In the genomic region with DNA sequence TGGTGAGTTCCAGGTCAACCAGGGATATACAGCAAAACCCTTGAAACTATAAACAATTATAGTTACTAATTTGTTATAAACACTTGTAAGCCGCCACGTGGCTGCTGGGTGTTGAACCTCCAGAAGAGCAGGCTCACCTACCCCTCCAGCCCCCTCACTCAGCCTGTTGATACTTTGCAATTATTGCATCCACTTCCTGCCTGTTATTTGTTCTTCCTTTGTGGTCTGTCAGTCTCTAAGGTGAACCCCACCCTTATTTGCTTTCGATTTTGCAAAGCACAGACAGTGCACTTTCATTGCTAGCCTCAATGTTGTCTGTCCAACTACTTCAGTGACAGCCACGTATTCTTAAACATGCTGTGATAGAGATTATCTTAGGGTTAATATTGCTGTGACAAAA, we compare ENCODE assay signal across 15 mouse cellular contexts. TPM values are rescaled to one million over a fixed set of nuclear protein-coding genes. Genes with fewer than 3 reads are reported as not detected.
DNase-seq lines count a peak whose midpoint lies in the region; ATAC-seq and TF ChIP-seq lines count a peak whose summit lies in the region.
"Had no signal": no experiment of that assay in that cellular context is flagged by ENCODE, and none has a peak within 500 bp of the region (broad histone marks: within the 10 kb centered on the region; RNA-seq: fewer than 3 reads in every experiment).

No protein-coding gene starts in this region.

- no peak for TF ChIP-seq EP300 in lung, postnatal 0 days (IDR thresholded peaks at IDR 0.05)

- H3K4me3 ChIP-seq in lung, postnatal 0 days (ENCODE audit: low read depth, low read length) = no peak overlapping the region
- H3K4me3 ChIP-seq: limb, embryonic 12.5 days; lung, embryonic 15.5 days had no signal

- ATAC-seq in lung, postnatal 0 days = no peak

- no peaks in the 10 kb centered on the region for H3K36me3 ChIP-seq in lung, postnatal 0 days (ENCODE audit: insufficient read depth, low read length)
- H3K36me3 ChIP-seq: limb, embryonic 12.5 days; lung, embryonic 15.5 days had no signal

- DNase-seq in lung, adult 18-20 months = peak; percentile 12 to 45
- DNase-seq in lung, postnatal 0 days (ENCODE audit: low spot score) = no peak
- DNase-seq in induced T-regulatory cell, adult 2 months (ENCODE audit: low read depth) = peak; percentile 85
- DNase-seq in natural killer cell, adult 2 months (ENCODE audit: low spot score in 2 of 2) = peak; percentile 65 to 68
- DNase-seq in thymus, postnatal 25 days = peak; percentile 26
- DNase-seq in ovary, postnatal 14 days (ENCODE audit: low spot score) = no peak
- no peak for DNase-seq in heart, postnatal 4 days
- DNase-seq in cerebellum, postnatal 14 days = no peak
- DNase-seq: cerebellum, adult 9-10 months; heart, postnatal 10 days; kidney, adult 2 months; layer of hippocampus, adult 9-11 months had no signal

- H3K27me3 ChIP-seq in lung, postnatal 0 days (replicated peaks; ENCODE audit: insufficient read depth, low read length) = no peaks in the 10 kb centered on the region
- H3K27me3 ChIP-seq: CH12.LX; limb, embryonic 12.5 days; lung, embryonic 15.5 days had no signal

- H3K9ac ChIP-seq in lung, postnatal 0 days (replicated peaks; ENCODE audit: low read depth) = no peak overlapping the region
- H3K9ac ChIP-seq: limb, embryonic 12.5 days; lung, embryonic 15.5 days had no signal

- H3K9me3 ChIP-seq in lung, postnatal 0 days (ENCODE audit: low read length) = no peaks in the 10 kb centered on the region
- H3K9me3 ChIP-seq: limb, embryonic 12.5 days; lung, embryonic 15.5 days had no signal

- WGBS in lung, postnatal 0 days = 56% methylated on average over 4 of the region's 4 CpGs

- H3K4me2 ChIP-seq in lung, postnatal 0 days (replicated peaks; ENCODE audit: low read depth, low read length) = no peak overlapping the region
- H3K4me2 ChIP-seq: limb, embryonic 12.5 days; lung, embryonic 15.5 days had no signal

- H3K4me1 ChIP-seq in lung, postnatal 0 days (ENCODE audit: insufficient read depth, low read depth, low read length) = no peaks in the 10 kb centered on the region
- H3K4me1 ChIP-seq: lung, embryonic 15.5 days had no signal

- TF ChIP-seq CTCF in lung, postnatal 0 days (IDR thresholded peaks at IDR 0.05) = no peak

- no peak overlapping the region for H3K27ac ChIP-seq in lung, postnatal 0 days (ENCODE audit: low read length)
- H3K27ac ChIP-seq: limb, embryonic 12.5 days; lung, embryonic 15.5 days had no signal

RNA-seq across cellular contexts. Expression of gene Shld1, which starts 43.6 kb away (rescaled TPM):
- 17.2 and 19.8 TPM in 2 replicates for polyA plus RNA-seq in lung, postnatal 0 days (2015; fragmentation: Nextera tagmentation; extraction: Ambion mirVana)
- total RNA-seq in heart, postnatal 4 days (2021) = 1 to 10 TPM; 5.3 to 7.4 TPM

RNA-seq across cellular contexts. Expression of gene Gpcpd1, which starts 55.6 kb away (rescaled TPM):
- polyA plus RNA-seq in lung, postnatal 0 days (2015; fragmentation: Nextera tagmentation; extraction: Ambion mirVana) = 47.9 and 52.2 TPM in 2 replicates
- total RNA-seq in heart, postnatal 4 days (2021) = 10 to 100 TPM; 62.0 to 71.1 TPM

Comparison
In these comparisons a context has a peak if more than half of its experiments do, and no peak if none do; other contexts are left out.
1. DNase-seq: peak in lung, adult 18-20 months (2 of 2), induced T-regulatory cell, adult 2 months (single experiment), natural killer cell, adult 2 months (2 of 2) and thymus, postnatal 25 days (single experiment); none in lung, postnatal 0 days (single experiment), ovary, postnatal 14 days (single experiment), heart, postnatal 4 days (single experiment) and cerebellum, postnatal 14 days (0 of 2).